Mouse (Mus musculus): Measurements from ENCODE around the gene Dpep2nb. TPM values are rescaled to one million over a fixed set of nuclear protein-coding genes. Genes with fewer than 3 reads are reported as not detected.
"Not testable (repeated sequence)": the region's sequence is repeated elsewhere in the genome, so short reads cannot be mapped to it uniquely, and the experiment has no call there.

Dpep2nb gene
- total RNA-seq (2022), result not detected

- no peak for DNase-seq (ENCODE audit: low spot score in 2 of 2)
These were observed at the start of gene Dpep2nb for GRCm38 (mm10) chr8:106005875-106006274. TSS of gene Dpep2nb (minus strand) at chr8:106005975.

- DNase-seq (ENCODE audit: low spot score in 2 of 2), result no peak
These were observed 49.3 kb upstream of the Dpep2nb start for GRCm38 (mm10) chr8:106055038-106055437.

DNA sequence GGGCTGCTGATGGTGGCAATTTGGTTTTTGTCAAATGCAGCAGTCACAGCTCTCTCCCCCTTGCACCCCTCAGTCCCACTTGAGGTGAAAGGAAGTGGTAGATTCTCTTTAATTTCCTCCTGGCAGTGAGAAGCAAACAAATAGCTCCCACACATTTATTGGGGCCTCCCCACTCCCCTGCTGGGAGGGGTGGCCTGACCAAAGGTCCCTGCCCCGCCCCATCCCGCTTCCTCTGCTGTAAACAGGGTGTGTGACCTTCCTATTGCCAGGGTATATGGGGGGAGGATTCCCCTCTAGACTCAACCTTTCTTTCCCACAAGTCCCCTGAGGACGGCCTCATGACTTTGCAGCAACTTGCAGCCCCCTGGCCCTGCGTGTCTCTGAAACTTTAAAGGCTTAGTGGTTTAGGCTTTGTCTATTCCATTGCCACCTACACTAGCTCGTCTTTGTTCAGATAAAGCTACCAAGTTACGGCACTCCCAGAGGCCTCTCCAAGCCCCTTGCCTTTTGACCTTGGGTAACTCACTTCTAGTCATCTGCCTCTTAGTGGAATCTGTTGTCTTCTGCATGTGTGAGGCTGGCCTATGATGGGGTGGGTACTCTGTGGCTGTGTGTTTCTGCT, 48.5 kb upstream of the Dpep2nb start:
- DNase-seq (ENCODE audit: low spot score in 2 of 2), result no peak

- DNase-seq (ENCODE audit: low spot score in 2 of 2), result no peak
These were observed 46.8 kb upstream of the Dpep2nb start for GRCm38 (mm10) chr8:106052510-106053089.

DNA sequence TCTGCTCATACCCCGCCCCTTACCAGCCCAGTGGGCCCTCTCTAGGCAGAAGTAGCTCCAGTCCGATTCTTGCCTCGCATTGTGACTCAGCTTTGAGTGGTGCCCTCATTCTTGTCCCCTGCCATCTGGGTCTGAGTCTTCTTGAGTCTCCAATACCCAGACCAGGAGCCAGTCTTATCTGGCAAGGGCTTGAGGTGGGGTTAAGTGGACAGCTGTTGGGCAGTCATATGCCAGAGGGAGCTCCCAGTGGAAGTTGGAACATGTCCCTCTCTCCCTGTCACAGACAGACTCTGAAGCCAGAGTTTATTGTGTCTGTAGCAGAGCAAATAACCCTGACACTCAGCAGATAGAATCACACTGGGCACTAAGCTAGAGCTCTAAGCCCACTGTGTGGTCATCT, 45.3 kb upstream of the Dpep2nb start:
- DNase-seq (ENCODE audit: low spot score in 2 of 2), result no peak

DNA sequence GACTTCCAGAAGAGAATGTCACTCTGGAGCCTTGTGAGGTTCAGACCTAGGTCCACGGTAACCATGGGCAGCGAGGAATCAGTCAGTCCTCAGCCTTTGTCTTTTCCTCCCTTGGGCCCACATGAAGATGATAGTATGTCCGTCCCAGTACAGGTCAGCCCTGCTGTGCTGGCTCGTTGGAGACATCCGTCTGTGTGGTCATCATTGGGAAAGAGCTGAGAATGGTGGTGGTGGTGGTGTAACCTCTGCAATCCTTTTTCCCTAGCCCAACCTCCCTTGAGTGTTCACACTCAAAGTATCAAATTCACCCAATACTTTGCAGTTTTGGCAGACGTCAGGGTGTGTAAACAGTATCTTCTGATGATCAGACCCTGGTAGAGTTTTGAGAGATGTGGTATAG, 44.1 kb upstream of the Dpep2nb start:
- no peak for DNase-seq (ENCODE audit: low spot score in 2 of 2)

GRCm38 (mm10) chr8:106047854-106048630, 42.3 kb upstream of the Dpep2nb start:
- no peak for DNase-seq (ENCODE audit: low spot score in 2 of 2)

DNA sequence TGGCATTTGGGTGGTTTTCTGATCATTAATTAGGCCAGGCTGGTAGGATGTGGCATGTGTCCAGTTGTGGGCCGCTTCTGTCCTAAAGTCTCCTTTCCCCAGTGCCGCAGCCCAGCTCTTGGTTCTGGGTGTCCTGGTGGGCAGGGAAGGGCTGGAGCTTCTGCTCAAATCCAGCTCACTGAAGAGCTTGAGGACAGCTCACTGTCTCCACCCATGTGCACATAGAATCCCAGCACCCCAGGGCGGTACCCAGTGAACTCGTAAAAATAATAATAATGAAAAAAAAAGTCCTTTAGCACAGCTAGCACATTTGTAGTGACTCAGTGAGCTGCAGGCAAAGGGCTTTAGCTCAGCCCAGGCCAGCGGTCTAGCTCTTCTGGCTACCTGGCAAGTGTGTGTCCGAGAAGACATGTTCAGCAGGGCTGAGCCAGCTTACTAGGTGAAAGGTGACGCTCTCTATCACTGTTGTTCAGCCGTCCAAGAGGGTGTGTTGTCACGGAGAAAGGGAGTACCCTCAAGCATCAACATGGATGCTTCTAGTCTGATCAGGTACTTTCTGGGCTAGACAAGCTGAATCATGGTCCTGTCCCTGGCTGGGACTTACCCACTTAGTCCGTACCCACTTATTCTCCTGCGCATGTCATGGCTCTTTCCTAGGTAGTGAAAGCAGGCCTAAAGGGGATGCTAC, 41.2 kb upstream of the Dpep2nb start:
- no peak for DNase-seq (ENCODE audit: low spot score in 2 of 2)

DNA sequence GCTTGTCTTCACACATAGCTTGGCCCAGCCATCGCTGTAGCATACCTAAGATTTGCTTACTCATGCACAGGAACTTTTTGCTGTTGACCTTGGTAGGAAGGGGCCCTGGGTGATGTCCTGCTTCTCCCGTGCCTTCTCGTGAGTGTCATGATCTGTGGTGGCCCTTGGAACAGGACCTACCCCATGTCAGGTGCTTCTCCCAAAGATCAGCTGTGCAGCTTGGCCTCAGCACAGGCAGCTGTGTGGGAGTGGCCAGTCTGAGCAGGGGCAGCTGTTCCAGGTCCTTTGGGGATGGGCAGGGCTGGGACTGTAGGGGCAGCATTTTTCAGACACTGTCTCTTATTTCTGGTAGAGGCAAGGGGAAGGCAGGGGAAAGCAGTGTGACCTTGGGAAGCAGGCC, 38.4 kb upstream of the Dpep2nb start:
- DNase-seq (ENCODE audit: low spot score in 2 of 2), result peak; percentile 48 to 54

DNA sequence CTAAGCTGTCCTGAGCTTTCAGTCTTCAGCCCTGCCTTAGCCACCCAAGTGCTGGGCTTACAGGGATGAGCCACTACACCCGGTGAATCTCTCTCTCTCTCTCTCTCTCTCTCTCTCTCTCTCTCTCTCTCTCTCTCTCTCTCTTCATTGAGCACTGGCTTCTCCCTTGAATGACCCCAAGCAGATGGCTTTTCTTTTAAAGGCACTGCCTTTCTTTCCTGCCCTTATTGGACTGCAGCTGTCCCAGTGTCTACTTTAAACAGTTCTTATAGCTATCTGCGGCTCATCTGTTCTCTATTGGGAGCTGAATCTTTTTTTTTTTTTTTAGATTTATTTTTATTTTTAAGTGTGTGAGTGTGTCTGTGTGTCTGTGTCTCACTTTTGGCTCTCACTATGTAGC, 37.3 kb upstream of the Dpep2nb start:
- no peak for DNase-seq (ENCODE audit: low spot score in 2 of 2)

DNA sequence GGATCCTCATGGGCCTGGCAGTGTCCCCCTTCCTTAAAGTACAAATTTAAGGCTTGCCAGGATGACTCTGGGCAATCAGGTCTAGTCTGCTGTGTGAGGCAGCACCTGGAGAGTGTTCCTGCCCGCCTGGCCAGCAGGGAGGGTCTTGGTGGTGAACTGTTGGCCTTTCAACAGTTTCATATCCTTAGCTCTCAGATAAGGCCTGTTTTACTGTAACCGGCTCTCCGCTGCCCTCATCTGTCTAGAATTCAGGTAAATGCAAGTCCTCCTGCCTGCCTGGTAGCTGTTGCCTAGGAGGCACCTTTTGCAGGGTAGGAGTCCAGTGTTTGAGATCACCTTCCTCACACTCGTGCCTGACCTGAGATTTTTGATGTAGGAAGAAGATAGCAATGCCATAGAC, 34.4 kb upstream of the Dpep2nb start:
- DNase-seq (ENCODE audit: low spot score in 2 of 2), result no peak

DNA sequence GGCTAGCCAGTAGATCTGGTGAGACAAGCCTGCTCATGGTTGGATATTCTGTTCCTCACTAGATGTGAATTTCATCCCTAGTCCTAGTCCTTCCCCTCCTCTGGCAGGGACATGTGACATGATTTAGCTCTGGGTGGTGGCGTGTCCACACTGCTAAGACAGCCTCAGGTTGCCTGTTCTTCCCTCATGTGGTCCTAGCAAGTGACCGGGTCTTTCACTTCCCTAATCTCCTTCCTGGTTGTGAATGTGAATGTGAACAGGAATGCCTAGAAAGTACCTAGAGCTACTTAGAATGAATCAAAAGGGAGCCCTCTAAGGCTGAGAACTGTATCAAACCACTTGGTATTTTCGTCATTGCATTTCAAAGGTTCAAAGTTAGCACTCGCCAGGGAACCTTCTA, 33.8 kb upstream of the Dpep2nb start:
- DNase-seq (ENCODE audit: low spot score in 2 of 2), result no peak

- DNase-seq (ENCODE audit: low spot score in 2 of 2), result no peak
These were observed 32.9 kb upstream of the Dpep2nb start for GRCm38 (mm10) chr8:106038721-106039120.

GRCm38 (mm10) chr8:106022483-106022882, 16.7 kb upstream of the Dpep2nb start:
- peak; percentile 42 to 51 for DNase-seq (ENCODE audit: low spot score in 2 of 2)

DNA sequence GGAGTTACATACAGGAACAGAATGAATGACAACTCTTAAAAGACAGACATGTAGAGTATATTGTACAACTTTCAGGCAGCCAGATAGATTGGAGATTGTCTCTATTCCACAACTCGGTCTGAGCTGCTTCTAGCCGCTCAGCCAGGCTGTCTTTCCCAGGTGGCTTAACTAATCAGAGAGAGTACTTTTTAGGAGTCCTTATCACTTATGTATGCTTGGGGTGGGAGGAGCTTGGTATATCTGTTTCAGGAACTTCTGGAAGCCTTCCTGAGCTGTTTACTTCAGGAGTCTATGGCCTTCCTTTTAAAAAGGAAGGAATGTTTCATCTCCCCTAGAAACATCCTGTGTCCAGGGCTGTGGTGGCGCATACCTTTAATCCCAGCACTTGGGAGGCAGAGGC, 12.3 kb upstream of the Dpep2nb start:
- DNase-seq (ENCODE audit: low spot score in 2 of 2), result no peak

- DNase-seq (ENCODE audit: low spot score in 2 of 2), result no peak
These were observed 11.4 kb upstream of the Dpep2nb start for GRCm38 (mm10) chr8:106017130-106017529.

- no peak for DNase-seq (ENCODE audit: low spot score in 2 of 2)
These were observed 10.5 kb upstream of the Dpep2nb start for GRCm38 (mm10) chr8:106016284-106016683.

DNA sequence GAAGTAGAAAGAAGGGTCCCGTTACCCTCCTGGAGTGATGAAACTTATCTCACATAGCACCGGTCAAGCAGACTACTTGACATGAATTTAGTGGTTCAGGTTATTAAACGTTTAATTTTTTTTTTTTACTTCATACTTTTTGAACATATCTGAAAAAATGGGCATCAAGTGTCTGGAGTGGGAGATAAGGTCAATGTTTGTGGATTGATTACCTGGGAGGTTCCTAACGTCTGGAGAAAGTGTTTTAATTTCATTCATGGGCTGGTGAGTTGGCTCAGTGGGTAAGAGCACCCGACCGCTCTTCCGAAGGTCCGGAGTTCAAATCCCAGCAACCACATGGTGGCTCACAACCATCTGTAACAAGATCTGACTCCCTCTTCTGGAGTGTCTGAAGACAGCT, 6.4 kb upstream of the Dpep2nb start:
- DNase-seq (ENCODE audit: low spot score in 2 of 2), result not testable (repeated sequence)

DNA sequence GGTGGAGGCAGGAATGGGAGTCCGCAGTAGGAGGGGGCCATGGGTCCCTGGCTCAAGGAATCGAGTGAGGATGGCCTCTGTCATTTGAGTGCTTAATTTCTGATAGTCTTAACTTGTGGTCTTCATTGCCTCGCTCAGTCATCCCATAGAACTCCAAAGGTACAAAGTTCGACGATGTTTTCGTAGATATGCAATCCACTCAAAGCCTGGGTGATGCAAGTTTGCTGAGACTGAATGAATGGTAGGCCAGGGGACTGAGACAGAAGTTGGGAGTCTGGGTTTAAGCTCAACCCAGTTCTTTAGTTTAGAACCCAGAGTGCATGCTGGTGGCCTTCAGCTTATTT, 5.8 kb upstream of the Dpep2nb start, which contains the start of gene Ddx28:
TSS of gene Ddx28 (minus strand) at position 240 of the 344 bp plus-strand sequence.
- DNase-seq (ENCODE audit: low spot score in 2 of 2), result no peak

- peak; percentile 73 to 79 for DNase-seq (ENCODE audit: low spot score in 2 of 2)
These were observed 5.2 kb upstream of the Dpep2nb start for GRCm38 (mm10) chr8:106010748-106011642.

DNA sequence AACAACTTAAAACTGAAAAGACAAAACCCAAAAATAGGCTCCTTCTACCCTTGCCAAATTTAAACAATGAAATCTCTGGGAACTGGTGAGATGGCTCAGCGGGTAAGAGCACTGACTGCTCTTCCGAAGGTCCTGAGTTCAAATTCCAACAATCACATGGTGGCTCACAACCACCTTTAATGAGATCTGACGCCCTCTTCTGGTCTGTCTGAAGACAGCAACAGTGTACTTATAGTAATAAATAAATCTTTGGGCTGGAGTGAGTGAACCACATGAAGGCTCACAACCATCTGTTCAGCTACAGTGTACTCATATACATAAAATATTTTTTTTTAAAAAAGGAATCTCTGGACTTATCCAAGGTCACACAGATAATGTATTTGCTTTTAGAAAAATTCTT, 2.1 kb upstream of the Dpep2nb start:
- not testable (repeated sequence) for DNase-seq (ENCODE audit: low spot score in 2 of 2)

All from gastrocnemius, adult 8-10 months (tissue).